Mouse (Mus musculus): ENCODE measurements at regions not wholly inside any gene's neighbourhood (a gene's known extent, or its start where the extent isn't known, plus 50 kb on each side); places are given as distances from the start of the nearest gene placed in this dataset.

GRCm38 (mm10) chr17:49149896-49150295 is 217.7 kb downstream of the Lrfn2 start:
- intact Hi-C loops (cut with DNase I), result no loop called here

GRCm38 (mm10) chr17:49150971-49151422 is 218.8 kb downstream of the Lrfn2 start:
- intact Hi-C loops (cut with DNase I), result no loop called here
- peak; percentile 20 for DNase-seq (ENCODE audit: low spot score)

More at GRCm38 (mm10) chr17:49149896-49150295, 217.7 kb downstream of the Lrfn2 start:
- no peak for DNase-seq (ENCODE audit: low spot score)

- intact Hi-C loops (cut with DNase I), result no loop called here
- peak; percentile 16 for DNase-seq (ENCODE audit: low spot score)
Measured at GRCm38 (mm10) chr17:49153994-49154393, 221.8 kb downstream of the Lrfn2 start.

GRCm38 (mm10) chr17:49155001-49155515 is 222.9 kb downstream of the Lrfn2 start:
- no peak for DNase-seq (ENCODE audit: low spot score)
- intact Hi-C loops (cut with DNase I), result no loop called here

- intact Hi-C loops (cut with DNase I), result no loop called here
- no peak for DNase-seq (ENCODE audit: low spot score)
Measured at GRCm38 (mm10) chr17:49157586-49157985, 225.4 kb downstream of the Lrfn2 start.

- DNase-seq (ENCODE audit: low spot score), result no peak
- intact Hi-C loops (cut with DNase I), result no loop called here
Measured at GRCm38 (mm10) chr17:49171252-49172047, 239.3 kb downstream of the Lrfn2 start.

- no peak for DNase-seq (ENCODE audit: low spot score)
- intact Hi-C loops (cut with DNase I), result no loop called here
Measured at GRCm38 (mm10) chr17:49172052-49172799, 240.0 kb downstream of the Lrfn2 start.

- intact Hi-C loops (cut with DNase I), result no loop called here
- DNase-seq (ENCODE audit: low spot score), result no peak
Measured at GRCm38 (mm10) chr17:49172800-49173150, 240.6 kb downstream of the Lrfn2 start.

- intact Hi-C loops (cut with DNase I), result no loop called here
- no peak for DNase-seq (ENCODE audit: low spot score)
Measured at GRCm38 (mm10) chr17:49177966-49178731, 246.0 kb downstream of the Lrfn2 start.

GRCm38 (mm10) chr17:49182485-49182884 is 245.7 kb upstream of the Mocs1 start:
- no peak for DNase-seq (ENCODE audit: low spot score)
- intact Hi-C loops (cut with DNase I), result loop anchor here (10.0 kb wide), 1 partner anchor 718 kb away; no protein-coding TSS in a partner anchor

GRCm38 (mm10) chr17:49183917-49184316 is 244.2 kb upstream of the Mocs1 start:
- no peak for DNase-seq (ENCODE audit: low spot score)
- intact Hi-C loops (cut with DNase I), result loop anchor here (10.0 kb wide), 1 partner anchor 719 kb away; no protein-coding TSS in a partner anchor

GRCm38 (mm10) chr17:49185052-49185612 is 243.0 kb upstream of the Mocs1 start:
- no peak for DNase-seq (ENCODE audit: low spot score)
- intact Hi-C loops (cut with DNase I), result loop anchor here (10.0 kb wide), 1 partner anchor 720 kb away; no protein-coding TSS in a partner anchor

- no peak for DNase-seq (ENCODE audit: low spot score)
- intact Hi-C loops (cut with DNase I), result loop anchor here (10.0 kb wide), 1 partner anchor 725 kb away; no protein-coding TSS in a partner anchor
Measured at GRCm38 (mm10) chr17:49189765-49190164, 238.4 kb upstream of the Mocs1 start.

- DNase-seq (ENCODE audit: low spot score), result no peak
- intact Hi-C loops (cut with DNase I), result no loop called here
Measured at GRCm38 (mm10) chr17:49190337-49190736, 237.8 kb upstream of the Mocs1 start.

- intact Hi-C loops (cut with DNase I), result no loop called here
- no peak for DNase-seq (ENCODE audit: low spot score)
Measured at GRCm38 (mm10) chr17:49196046-49196684, 232.0 kb upstream of the Mocs1 start.

GRCm38 (mm10) chr17:49201495-49201894 is 226.7 kb upstream of the Mocs1 start:
- DNase-seq (ENCODE audit: low spot score), result no peak
- intact Hi-C loops (cut with DNase I), result loop anchor here (10.0 kb wide), 1 partner anchor 203 kb away; no protein-coding TSS in a partner anchor

- no peak for DNase-seq (ENCODE audit: low spot score)
- intact Hi-C loops (cut with DNase I), result loop anchor here (10.0 kb wide), 1 partner anchor 200 kb away; no protein-coding TSS in a partner anchor
Measured at GRCm38 (mm10) chr17:49205095-49205494, 223.1 kb upstream of the Mocs1 start.

GRCm38 (mm10) chr17:49205564-49205963 is 222.6 kb upstream of the Mocs1 start:
- intact Hi-C loops (cut with DNase I), result loop anchor here (10.0 kb wide), 1 partner anchor 199 kb away; no protein-coding TSS in a partner anchor
- no peak for DNase-seq (ENCODE audit: low spot score)

- no peak for DNase-seq (ENCODE audit: low spot score)
- intact Hi-C loops (cut with DNase I), result loop anchor here (10.0 kb wide), 1 partner anchor 198 kb away; no protein-coding TSS in a partner anchor
Measured at GRCm38 (mm10) chr17:49206708-49207107, 221.5 kb upstream of the Mocs1 start.
